ENCODE assay signal across 7 mouse cellular contexts in genomic region chr8:26380668-26381067, GRCm38 (mm10).
DNase-seq lines count a peak whose midpoint lies in the region; ATAC-seq and TF ChIP-seq lines count a peak whose summit lies in the region.

No protein-coding gene starts in this region.

- H3K27me3 ChIP-seq in liver, postnatal 0 days (ENCODE audit: insufficient read depth, low read length) = no peaks in the 10 kb centered on the region

- peak; percentile 24; the same call in 1 of the 2 replicates for TF ChIP-seq CTCF in embryonic fibroblast, embryonic 13.5 days (IDR thresholded peaks at IDR 0.05; ENCODE audit: borderline replicate concordance, insufficient read depth, low read length)
- TF ChIP-seq CTCF in liver, postnatal 0 days (IDR thresholded peaks at IDR 0.05; ENCODE audit: low read depth) = peak; percentile 80

- peak; percentile 76 for DNase-seq in urinary bladder, postnatal 14 days (ENCODE audit: low spot score)
- no peak for DNase-seq in urinary bladder, adult 2 months (ENCODE audit: low spot score)
- DNase-seq in adrenal gland, postnatal 25 days = peak; percentile 52
- peak; percentile 84 for DNase-seq in kidney, postnatal 10 days
- peak; percentile 33 for DNase-seq in liver, postnatal 0 days
- peak; percentile 74 for DNase-seq in right cerebral cortex, postnatal 4 days

- no peaks in the 10 kb centered on the region for H3K36me3 ChIP-seq in liver, postnatal 0 days (replicated peaks; ENCODE audit: insufficient read depth, low read length)

- ATAC-seq in liver, postnatal 0 days = no peak

- TF ChIP-seq EP300 in liver, postnatal 0 days (IDR thresholded peaks at IDR 0.05; ENCODE audit: low read depth) = no peak

- 30% methylated on average over 3 of the region's 3 CpGs for WGBS in liver, postnatal 0 days (ENCODE audit: insufficient replicate concordance)

- H3K4me1 ChIP-seq in embryonic fibroblast, embryonic 13.5 days (ENCODE audit: control insufficient read depth, insufficient read depth, low read length) = no peaks in the 10 kb centered on the region
- H3K4me1 ChIP-seq in liver, postnatal 0 days (ENCODE audit: insufficient read depth) = no peaks in the 10 kb centered on the region

- TF ChIP-seq POLR2A in embryonic fibroblast, embryonic 13.5 days (IDR thresholded peaks at IDR 0.05; ENCODE audit: low read depth, low read length) = no peak

- no peak overlapping the region for H3K9ac ChIP-seq in liver, postnatal 0 days (replicated peaks)

- no peak overlapping the region for H3K4me3 ChIP-seq in embryonic fibroblast, embryonic 13.5 days (ENCODE audit: insufficient read depth, low read length)
- H3K4me3 ChIP-seq in liver, postnatal 0 days (ENCODE audit: low read depth, low read length) = no peak overlapping the region

- H3K27ac ChIP-seq in embryonic fibroblast, embryonic 13.5 days (ENCODE audit: insufficient read depth, low read length) = no peak overlapping the region
- no peak overlapping the region for H3K27ac ChIP-seq in liver, postnatal 0 days (ENCODE audit: low read depth)

- no peak overlapping the region for H3K4me2 ChIP-seq in liver, postnatal 0 days (ENCODE audit: low read depth, low read length)

- peaks cover 3% of the 10 kb centered on the region; the same call in 1 of the 2 replicates for H3K9me3 ChIP-seq in liver, postnatal 0 days (ENCODE audit: low read length)
